Mouse (Mus musculus) E14TG2a.4 (cell line): ENCODE results near the gene Cit.
"Not testable (repeated sequence)": the region's sequence is repeated elsewhere in the genome, so short reads cannot be mapped to it uniquely, and the experiment has no call there.

Source experiments
- H3K27me3 ChIP-seq: 2 replicates; pipeline ENCODE4 v1.6.1; 2014; ENCODE audit warnings: low read length, control low read depth; ENCODE audit not compliant: insufficient read depth
- H3K36me3 ChIP-seq: 2 replicates; pipeline ENCODE4 v1.6.1; 2014; ENCODE audit warnings: low read length, control low read depth; ENCODE audit not compliant: insufficient read depth
- H3K4me1 ChIP-seq: replicated peaks from 2 replicates; pipeline ENCODE4 v1.6.1; 2014; ENCODE audit warnings: low read depth, low read length, control low read depth
- H3K4me3 ChIP-seq: replicated peaks from 2 replicates; pipeline ENCODE4 v1.5.1; 2014; ENCODE audit warnings: mild to moderate bottlenecking, low read length
- H3K9me3 ChIP-seq: 2 replicates; pipeline ENCODE4 v1.6.1; 2014; ENCODE audit warnings: low read length, control low read depth
- CTCF ChIP-seq: conservative IDR thresholded peaks from 2 replicates; pipeline ENCODE4 v1.5.1; 2014; ENCODE audit warnings: low read length
- NANOG ChIP-seq: IDR thresholded peaks from 2 replicates; pipeline ENCODE4 v1.6.1; 2014; ENCODE audit warnings: borderline replicate concordance, low read length, mixed read lengths
- POU5F1 ChIP-seq: IDR thresholded peaks from 2 replicates; pipeline ENCODE4 v1.6.1; 2014; ENCODE audit warnings: low read length, borderline replicate concordance

Cit gene

GRCm38 (mm10) chr5:115821910-115822309 is 23.2 kb upstream of the Cit start:
- Histone ChIP-seq H3K9me3 (no peaks in the 10 kb centered on the region), H3K4me1 (peaks cover 19% of the 10 kb centered on the region), H3K36me3 (no peaks in the 10 kb centered on the region), H3K27me3 (no peaks in the 10 kb centered on the region), H3K4me3 (no peak overlapping the region)
- no peak for TF ChIP-seq POU5F1
- no peak for TF ChIP-seq CTCF
- TF ChIP-seq NANOG: no peak

DNA sequence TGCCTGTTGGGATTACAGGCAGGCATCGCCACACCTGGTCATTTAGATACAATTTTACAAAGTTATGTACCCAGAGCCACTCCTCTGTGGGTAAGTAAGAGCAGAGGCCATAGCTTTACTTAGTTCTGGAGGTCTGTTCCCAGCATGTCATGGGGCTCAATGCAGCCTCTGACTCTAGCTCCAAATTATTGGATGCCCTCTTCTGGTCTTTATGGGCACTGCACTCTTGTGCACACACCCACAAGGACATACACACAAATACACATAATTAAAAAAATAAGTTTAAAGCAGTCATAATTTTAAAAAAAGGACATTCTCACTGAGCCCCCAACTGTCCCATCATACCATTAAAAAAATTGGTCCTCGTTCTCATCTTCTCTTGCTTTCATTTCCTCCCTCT is 12.3 kb upstream of the Cit start:
- Histone ChIP-seq H3K4me3 (no peak overlapping the region), H3K36me3 (no peaks in the 10 kb centered on the region), H3K27me3 (no peaks in the 10 kb centered on the region), H3K9me3 (no peaks in the 10 kb centered on the region), H3K4me1 (peaks cover 23% of the 10 kb centered on the region)
- TF ChIP-seq CTCF (peak; percentile 71), NANOG (no peak), POU5F1 (no peak)

DNA sequence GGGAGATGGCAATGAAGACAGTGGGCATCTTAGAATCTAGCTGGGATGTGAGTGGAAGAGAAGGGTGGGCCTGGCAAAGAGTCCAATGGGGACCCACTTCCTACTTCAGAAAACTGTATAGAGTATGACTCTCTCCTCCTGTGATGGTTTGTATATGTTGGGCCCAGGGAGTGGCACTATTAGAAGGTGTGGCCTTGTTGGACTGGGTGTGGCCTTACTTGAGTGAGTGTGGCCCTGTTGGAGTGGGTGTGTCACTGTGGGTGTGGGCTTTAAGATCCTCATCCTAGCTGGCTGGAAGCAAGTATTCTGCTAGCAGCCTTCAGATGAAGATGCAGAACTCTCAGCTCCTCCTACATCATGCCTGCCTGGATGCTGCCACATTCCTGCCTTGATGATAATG is 11.3 kb upstream of the Cit start:
- peaks cover 23% of the 10 kb centered on the region for H3K4me1 ChIP-seq
- H3K36me3 ChIP-seq, H3K4me3 ChIP-seq, H3K9me3 ChIP-seq, H3K27me3 ChIP-seq: not testable (repeated sequence)

DNA sequence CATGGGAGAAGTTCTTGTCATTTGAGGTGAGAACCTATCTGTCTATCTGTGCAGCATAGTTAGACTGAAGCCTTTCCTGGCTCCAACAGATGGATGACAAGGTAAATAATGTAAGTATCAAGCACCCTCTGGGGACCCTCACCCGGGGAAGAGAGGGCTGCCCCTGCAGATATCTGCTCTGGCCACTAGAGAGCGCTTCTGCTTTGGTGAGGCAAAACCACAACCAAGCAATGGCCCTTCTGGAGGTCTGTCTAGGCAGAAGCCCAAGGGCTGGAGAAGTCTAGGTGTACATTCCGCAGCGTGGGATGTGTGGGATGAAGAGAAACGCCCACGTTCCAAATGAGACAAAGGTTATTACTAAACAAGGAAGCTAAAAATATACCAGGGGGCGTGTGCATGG is 9.8 kb upstream of the Cit start:
- Histone ChIP-seq H3K4me1 (peaks cover 18% of the 10 kb centered on the region), H3K36me3 (no peaks in the 10 kb centered on the region), H3K4me3 (no peak overlapping the region), H3K9me3 (no peaks in the 10 kb centered on the region), H3K27me3 (no peaks in the 10 kb centered on the region)
- TF ChIP-seq CTCF (peak; percentile 81), POU5F1 (no peak), NANOG (no peak)

DNA sequence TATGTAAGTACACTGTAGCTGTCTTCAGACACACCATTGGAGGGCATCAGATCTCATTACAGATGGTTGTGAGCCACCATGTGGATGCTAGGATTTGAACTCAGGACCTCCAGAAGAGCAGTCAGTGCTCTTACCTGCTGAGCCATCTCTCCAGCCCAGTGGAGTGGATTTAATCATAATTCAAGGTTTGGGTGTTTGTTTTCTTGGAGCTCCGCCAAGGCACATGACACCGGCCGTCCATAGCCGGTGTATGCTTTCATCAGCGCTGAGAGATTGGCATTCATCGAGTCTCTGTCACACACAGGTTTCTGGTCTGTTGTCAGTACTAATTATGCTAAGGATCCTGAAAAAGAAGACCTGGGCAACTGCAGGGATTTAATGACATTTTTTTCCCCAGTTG is 7.0 kb upstream of the Cit start:
- no peaks in the 10 kb centered on the region for H3K36me3 ChIP-seq
- H3K4me3 ChIP-seq: no peak overlapping the region
- no peaks in the 10 kb centered on the region for H3K27me3 ChIP-seq
- H3K4me1 ChIP-seq: peaks cover 33% of the 10 kb centered on the region
- no peak for TF ChIP-seq CTCF
- peaks cover 9% of the 10 kb centered on the region for H3K9me3 ChIP-seq

DNA sequence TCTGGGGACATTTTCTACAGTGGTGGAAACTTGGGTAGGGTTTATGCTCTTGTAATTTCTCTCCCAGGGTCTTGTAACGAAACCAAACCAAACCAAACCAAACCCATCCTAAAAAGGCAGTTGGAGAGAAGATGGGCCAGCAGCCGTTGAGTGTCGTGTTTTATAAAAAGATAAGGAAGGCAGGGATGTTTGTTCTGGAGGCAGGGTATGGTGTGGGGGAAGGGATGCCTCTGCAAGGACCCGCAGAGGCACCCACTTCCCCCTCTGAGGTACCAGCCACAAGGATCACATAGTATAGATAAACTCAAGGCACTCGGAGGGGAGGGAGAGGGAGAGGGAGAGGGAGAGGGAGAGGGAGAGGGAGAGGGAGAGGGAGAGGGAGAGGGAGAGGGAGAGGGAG is 4.6 kb upstream of the Cit start:
- TF ChIP-seq NANOG (no peak), CTCF (no peak), POU5F1 (no peak)
- Histone ChIP-seq H3K4me1 (peaks cover 34% of the 10 kb centered on the region), H3K27me3 (no peaks in the 10 kb centered on the region), H3K4me3 (no peak overlapping the region), H3K9me3 (peaks cover 9% of the 10 kb centered on the region), H3K36me3 (no peaks in the 10 kb centered on the region)

DNA sequence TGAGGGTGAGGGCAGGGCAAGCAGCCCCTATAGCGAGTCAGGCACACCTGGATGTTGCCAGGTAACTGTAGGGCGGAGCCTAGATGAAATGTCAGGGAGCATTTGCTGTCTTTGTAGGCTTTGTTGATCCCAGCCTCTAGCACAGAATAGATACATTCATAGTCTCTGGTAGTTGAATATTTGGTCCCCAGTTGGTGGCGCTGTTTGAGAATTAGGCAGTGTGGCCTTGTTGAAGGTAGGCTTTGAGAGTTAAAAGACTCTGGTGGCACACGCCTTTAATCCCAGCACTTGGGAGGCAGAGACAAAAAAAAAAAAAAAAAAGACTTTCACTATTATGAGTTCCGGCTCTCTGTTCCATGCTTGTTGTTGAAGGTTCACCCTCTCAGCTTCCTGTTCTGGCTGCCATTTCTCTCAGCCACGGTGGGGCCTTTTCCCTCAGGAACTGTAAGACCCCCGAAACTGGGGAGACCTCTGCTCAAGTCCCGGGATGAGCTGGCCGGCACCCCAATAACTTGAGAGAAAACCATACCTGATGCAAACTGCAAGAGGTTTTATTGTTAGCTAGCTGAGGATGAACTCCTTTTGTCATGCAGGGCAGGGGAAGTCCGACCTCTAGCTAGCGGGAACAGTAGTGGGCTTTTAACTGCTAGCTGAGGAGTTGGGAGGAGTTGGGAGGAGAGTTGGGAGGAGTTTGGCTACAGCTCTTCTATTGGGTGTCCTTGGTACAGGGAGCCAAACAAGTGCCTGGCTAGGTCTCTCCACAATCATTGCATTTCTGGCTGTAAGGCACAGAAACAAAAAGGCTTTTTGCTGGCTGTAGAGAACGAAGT is 3.9 kb upstream of the Cit start:
- H3K4me1 ChIP-seq: peaks cover 34% of the 10 kb centered on the region
- no peaks in the 10 kb centered on the region for H3K36me3 ChIP-seq
- peak overlapping the region; percentile 48 for H3K4me3 ChIP-seq

GRCm38 (mm10) chr5:115844368-115844765 is 711 bp upstream of the Cit start:
- H3K4me3 ChIP-seq: peak overlapping the region; percentile 97
- peaks cover 21% of the 10 kb centered on the region for H3K36me3 ChIP-seq
- peaks cover 9% of the 10 kb centered on the region for H3K9me3 ChIP-seq
- H3K4me1 ChIP-seq: peaks cover 65% of the 10 kb centered on the region
- H3K27me3 ChIP-seq: no peaks in the 10 kb centered on the region
- TF ChIP-seq POU5F1 (no peak), CTCF (no peak), NANOG (no peak)

More for the DNA sequence above, 3.9 kb upstream of the Cit start:
- H3K27me3 ChIP-seq: no peaks in the 10 kb centered on the region
- TF ChIP-seq NANOG (no peak), POU5F1 (peak; percentile 99), CTCF (peak; percentile 24; the same call in 1 of the 2 replicates)
- peaks cover 9% of the 10 kb centered on the region for H3K9me3 ChIP-seq

GRCm38 (mm10) chr5:115845635-115846174 is 627 bp downstream of the Cit start:
- peaks cover 78% of the 10 kb centered on the region for H3K4me1 ChIP-seq
- H3K4me3 ChIP-seq: peak overlapping the region; percentile 97
- no peak for TF ChIP-seq POU5F1
- TF ChIP-seq CTCF: no peak
- TF ChIP-seq NANOG: no peak
- peaks cover 34% of the 10 kb centered on the region for H3K36me3 ChIP-seq
- H3K9me3 ChIP-seq: peaks cover 9% of the 10 kb centered on the region
- no peaks in the 10 kb centered on the region for H3K27me3 ChIP-seq
